Mouse (Mus musculus) embryonic fibroblast, embryonic 13.5 days (primary cell): ENCODE measurements around the gene Map3k1.

Experiments used
- CTCF ChIP-seq: IDR thresholded peaks from 2 replicates; pipeline ENCODE4 v1.5.1; 2011; ENCODE audit warnings: mild to moderate bottlenecking, control low read depth, low read length, moderate library complexity, borderline replicate concordance; ENCODE audit not compliant: insufficient read depth
- POLR2A ChIP-seq: IDR thresholded peaks from 2 replicates; pipeline ENCODE4 v1.6.1; 2011; ENCODE audit warnings: low read depth, mild to moderate bottlenecking, control low read depth, low read length, moderate library complexity

DNA sequence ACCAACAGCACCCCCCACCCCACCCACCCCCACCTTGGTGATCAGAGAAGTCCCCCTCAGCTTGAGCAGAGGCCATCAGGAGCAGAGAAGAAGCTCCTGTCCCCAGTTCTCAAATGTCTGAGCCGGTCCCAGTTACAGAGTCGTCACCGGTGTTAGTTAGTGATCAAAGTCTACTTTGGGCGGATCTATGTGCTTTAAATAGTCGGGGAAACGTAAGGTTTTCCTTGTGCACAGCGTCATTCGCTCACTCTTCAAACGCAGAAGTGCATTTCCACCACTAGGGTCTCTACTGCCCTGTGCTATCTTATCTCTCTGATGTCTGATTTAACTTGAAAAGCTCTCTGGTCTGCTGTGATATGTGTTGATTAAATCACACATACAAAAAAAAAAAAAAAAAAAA is 38.0 kb downstream of the Map3k1 start:
- TF ChIP-seq CTCF = no peak
- no peak for TF ChIP-seq POLR2A
